Mouse (Mus musculus) megakaryocyte, adult 5-6 weeks (primary cell): Measurements from ENCODE around the gene Slc25a16. TPM values are rescaled to one million over a fixed set of nuclear protein-coding genes. Genes with fewer than 3 reads are reported as not detected.
"Not testable (repeated sequence)": the region's sequence is repeated elsewhere in the genome, so short reads cannot be mapped to it uniquely, and the experiment has no call there.

Experiments
- ATAC-seq: 2 replicates; pipeline ENCODE4 v1.8.0; 2016; ENCODE audit warnings: mild to moderate bottlenecking, inconsistent platforms; ENCODE audit not compliant: poor library complexity, severe bottlenecking
- total RNA-seq, 2 experiments: library from RNA; stranded (forward) in 1 of 2; stranded (reverse) in 1 of 2; fragments of 153-499, 151-499 nt in 1 of 2; fragments of 221-1000, 200-1000 nt in 1 of 2; gene quantifications; 2 replicates each; pipeline versions ENCODE4 v1.2.3 to v1.2.4; 2015 to 2017

Slc25a16 gene
- total RNA-seq, 2 experiments from 2014 or later = 21.0 to 23.4 TPM

- no peak for ATAC-seq
Observed at GRCm38 (mm10) chr10:62901826-62902225, 18.6 kb upstream of the Slc25a16 start.

- ATAC-seq = no peak
Observed at GRCm38 (mm10) chr10:62902829-62903228, 17.6 kb upstream of the Slc25a16 start.

DNA sequence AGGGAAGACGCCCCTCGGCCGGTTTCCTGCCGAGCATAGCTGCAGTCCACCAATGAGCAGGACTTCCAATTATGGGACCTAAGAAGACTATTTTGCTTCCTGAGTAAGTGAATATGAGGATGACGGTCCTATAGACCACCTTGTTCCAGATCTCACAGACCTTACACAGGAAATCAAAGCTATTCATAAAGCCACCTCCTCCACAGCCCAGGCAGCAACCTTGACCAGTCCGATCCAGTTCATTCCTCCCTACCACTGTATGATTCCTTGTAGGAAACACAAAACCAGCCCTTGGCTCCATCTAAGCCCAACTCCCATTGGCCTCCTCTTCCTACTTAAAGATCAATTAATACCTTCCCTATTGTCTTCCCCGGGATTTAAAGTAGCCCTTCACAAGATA lies 14.1 kb upstream of the Slc25a16 start:
- ATAC-seq = no peak

- not testable (repeated sequence) for ATAC-seq
Observed at GRCm38 (mm10) chr10:62908896-62909295, 11.5 kb upstream of the Slc25a16 start, which contains the start of gene Tet1. Tet1 (minus strand) TSS chr10:62908996.

DNA sequence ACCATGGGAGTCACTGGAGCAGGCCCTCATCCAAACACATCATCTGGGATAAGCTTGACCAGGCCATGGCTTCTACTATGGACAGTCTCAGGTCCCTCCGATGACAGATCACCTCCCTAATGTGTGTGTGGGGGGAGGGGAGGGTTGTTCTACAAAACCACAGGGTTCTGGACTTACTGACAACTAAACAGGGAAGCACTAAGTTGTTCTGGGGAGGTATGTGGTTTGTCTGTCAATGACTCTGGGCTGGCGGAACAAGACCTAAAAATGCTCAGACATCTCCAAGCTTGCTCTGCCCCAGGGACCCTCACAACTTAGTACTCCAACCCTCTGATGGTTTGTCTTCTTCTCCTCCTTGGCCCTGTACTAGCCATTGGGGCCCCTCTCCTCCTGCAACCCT lies 9.3 kb upstream of the Slc25a16 start:
- ATAC-seq = no peak

DNA sequence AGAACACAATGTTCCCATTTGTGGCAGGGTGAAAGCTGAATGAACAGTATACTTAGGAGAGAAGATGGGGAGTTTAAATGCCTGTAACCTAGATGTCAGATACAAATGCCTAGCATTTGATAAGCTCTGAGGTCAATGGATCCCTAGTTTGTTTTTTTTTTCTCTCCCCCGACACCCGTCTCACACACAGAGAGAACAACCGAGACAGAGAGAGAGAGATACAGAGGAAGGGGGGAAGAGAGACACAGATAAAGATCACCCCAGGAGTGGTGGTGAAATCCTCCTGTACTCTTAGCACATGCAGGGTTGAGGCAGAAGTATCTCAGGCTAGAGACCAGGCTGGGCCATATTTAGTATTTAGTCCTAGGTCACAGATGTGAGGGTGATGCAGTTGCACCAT lies 1.4 kb upstream of the Slc25a16 start:
- peak; percentile 24; the same call in 1 of the 2 replicates for ATAC-seq

DNA sequence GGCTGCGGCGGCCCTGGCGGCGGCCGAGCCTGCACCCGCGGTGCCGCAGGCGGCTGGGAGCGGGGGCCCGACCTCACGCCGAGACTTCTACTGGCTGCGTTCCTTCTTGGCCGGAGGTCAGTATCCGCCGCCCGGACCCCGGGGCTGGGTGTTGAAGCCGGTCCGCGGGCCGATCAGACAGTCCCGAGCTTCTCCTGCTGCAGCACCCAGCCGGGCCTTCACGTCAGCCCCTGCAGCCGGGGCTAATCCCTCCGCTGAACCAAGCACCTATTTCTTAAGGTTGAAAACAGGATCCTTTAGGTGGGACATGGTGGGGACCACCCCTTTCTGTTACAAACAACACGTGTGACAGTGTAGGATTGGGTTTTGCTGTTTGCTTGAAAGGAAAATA lies 328 bp downstream of the Slc25a16 start:
- peak; percentile 2; the same call in 1 of the 2 replicates for ATAC-seq

GRCm38 (mm10) chr10:62924096-62924635 lies 3.7 kb downstream of the Slc25a16 start:
- ATAC-seq = no peak

DNA sequence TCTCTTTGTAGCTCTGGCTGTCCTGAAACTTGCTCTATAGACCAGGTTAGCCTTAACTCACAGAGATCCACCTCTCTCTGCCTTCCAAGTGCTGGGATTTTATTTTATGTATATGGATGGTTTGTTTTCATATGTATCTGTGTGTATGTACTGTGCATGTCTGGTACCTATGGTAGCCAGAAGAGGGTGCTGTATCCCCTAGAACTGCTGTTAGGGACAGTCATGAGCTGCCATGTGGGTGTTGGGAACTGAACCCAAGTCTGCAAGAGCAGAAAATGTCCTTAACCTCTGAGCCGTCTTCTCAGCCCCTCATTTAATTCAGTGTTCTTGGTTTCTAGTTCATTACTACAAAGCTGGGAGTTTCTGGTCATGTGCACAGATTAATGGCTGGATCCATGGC lies 11.9 kb downstream of the Slc25a16 start:
- no peak for ATAC-seq

DNA sequence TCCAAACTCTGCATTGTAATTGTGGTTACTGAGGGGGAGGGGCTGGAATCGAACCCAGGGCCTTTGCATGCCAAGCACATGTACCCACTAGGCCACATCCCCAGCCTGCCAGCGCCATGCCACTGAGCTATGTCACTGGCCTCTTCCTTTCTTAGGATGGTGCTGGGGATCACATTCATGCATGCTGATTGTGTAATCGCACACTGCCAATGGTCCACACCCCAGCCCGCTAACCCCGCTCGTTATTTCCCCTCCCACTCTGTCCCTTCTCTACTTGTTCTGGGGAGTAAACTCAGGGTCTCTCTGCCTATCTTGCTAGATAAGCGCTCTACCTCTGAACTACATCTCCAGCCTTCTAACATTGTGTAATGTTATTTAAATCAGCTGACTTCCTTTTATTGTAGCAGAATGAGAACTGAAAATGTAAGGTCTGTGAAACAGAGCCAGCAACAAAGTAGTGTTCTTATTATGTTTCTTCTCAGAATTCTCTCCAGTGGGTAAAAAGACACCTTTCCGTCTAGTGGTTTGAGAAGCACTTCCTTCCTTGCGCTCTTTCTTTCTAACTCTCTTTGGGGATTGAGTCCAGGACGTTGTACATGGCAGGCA lies 24.6 kb downstream of the Slc25a16 start:
- ATAC-seq = peak; percentile 47

- peak; percentile 33 for ATAC-seq
Observed at GRCm38 (mm10) chr10:62946738-62947471, 26.5 kb downstream of the Slc25a16 start, which contains the start of gene Dna2. Dna2 (plus strand) TSS chr10:62947026.

GRCm38 (mm10) chr10:62948551-62948950 lies 28.1 kb downstream of the Slc25a16 start:
- ATAC-seq = peak; percentile 87

DNA sequence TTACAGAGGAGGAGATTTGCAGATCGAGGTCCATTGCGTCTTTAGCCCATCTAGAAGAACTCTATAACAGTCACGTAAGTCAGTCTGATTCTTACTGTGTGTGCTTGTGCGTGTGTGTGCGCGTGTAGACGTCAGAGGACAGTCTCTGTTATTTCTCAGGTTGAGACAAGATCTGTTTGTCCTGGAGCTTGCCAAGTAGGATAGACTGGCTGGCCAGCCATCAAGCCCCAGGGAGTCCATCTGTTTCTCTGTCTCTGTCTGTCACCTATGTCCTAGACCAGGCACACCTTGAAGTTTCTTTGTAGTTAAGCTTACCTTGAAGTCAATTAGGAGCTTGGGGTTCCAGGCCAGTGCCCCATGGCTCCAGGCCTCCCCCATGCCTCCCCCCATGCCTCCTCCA lies 43.5 kb downstream of the Slc25a16 start:
- no peak for ATAC-seq

DNA sequence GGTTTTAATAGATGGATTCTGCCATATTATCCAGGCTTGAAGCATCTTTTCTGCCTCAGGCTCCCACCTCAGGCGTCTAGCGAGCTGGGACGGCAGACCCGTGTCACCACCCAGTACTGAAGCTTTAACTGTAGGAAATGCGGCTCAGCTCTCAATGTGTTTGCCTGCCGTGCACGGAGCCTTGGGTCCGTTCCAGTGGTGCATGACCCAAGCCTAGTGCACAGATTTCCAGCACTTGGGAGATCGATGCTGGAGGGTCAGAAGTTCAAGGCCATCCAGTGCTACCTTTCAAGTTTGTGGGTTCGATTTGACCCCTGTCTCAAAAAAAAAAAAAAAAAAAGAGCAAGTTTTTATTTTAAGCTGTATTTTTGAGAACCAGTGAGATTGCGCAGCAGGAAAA lies 45.4 kb downstream of the Slc25a16 start:
- no peak for ATAC-seq

DNA sequence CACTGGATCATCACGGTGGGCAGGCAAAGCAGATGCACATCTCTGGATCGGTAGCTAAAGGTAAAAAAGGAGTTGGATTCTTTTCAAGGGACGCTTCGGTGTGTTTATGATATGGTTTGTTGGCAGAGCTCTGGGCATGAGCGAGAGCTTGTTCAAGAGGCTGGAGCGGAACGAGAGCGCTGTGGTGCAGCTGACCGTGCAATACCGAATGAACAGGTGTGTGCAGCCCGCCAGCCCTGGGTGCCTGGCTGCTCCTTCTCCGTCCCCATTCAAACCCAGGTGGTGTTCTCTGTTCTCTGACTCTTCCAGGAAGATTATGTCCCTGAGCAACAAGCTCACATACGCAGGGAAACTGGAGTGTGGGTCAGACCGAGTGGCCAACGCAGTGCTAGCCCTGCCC lies 45.9 kb downstream of the Slc25a16 start:
- ATAC-seq = no peak

DNA sequence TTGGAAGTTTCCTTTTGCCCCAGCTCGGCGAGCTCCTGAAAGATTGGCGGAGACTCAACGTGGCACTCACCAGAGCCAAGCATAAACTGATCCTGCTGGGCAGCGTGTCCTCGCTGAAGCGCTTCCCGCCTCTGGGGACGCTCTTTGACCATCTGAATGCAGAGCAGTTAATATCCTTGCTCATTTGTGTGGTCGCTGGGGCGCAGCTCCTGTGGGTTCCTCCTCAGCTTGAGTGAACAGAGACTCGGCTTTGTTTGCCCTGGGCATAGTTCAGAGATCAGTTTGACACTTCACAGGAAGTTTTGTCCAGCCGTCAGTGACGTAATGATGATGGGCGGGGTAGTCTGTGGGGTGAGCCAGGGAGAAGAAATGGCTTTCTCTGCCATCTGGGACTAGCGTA lies 51.4 kb downstream of the Slc25a16 start:
- ATAC-seq = no peak

- no peak for ATAC-seq
Observed at GRCm38 (mm10) chr10:62979667-62980038, 59.2 kb downstream of the Slc25a16 start.

- ATAC-seq = peak; percentile 91
Observed at GRCm38 (mm10) chr10:62980039-62980954, 59.9 kb downstream of the Slc25a16 start, which contains the start of gene Rufy2. Rufy2 (plus strand) TSS chr10:62980223.

DNA sequence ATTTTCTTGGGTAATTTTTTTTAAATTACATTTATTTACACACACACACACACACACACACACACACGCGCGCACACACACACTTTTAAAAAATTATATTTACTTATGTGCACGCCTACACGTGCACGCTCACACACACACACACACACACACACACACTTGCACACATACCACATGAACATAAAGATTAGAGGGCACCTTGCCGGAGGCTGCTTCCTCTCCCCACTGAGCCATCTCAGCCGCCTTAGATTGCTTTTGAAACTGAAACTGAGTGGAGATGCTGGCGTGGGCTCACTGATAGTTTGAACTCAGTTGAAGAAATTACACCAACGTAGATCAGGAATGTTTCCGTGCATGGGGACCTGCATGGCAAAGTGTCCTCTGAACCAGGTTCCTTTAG lies 63.6 kb downstream of the Slc25a16 start:
- ATAC-seq = no peak

- no peak for ATAC-seq
Observed at GRCm38 (mm10) chr10:62984495-62984894, 64.1 kb downstream of the Slc25a16 start.

- ATAC-seq = peak; percentile 49; the same call in 1 of the 2 replicates
Observed at GRCm38 (mm10) chr10:62987341-62987740, 66.9 kb downstream of the Slc25a16 start.
